Mouse (Mus musculus) kidney, postnatal 0 days (tissue): ENCODE data around the gene Supt7l. TPM values are rescaled to one million over a fixed set of nuclear protein-coding genes. Genes with fewer than 3 reads are reported as not detected.

Experiments
- ATAC-seq: fragments of 200-750 bp; cut with Nextera tagmentation; replicated peaks from 2 replicates; pipeline ENCODE4 v1.8.0; 2017; ENCODE audit warnings: low read depth, moderate number of reproducible peaks, moderate TSS enrichment, moderate library complexity; ENCODE audit not compliant: low FRiP score
- DNase-seq: peaks from one replicate; pipeline ENCODE4 v3.0.0-alpha.2; 2016; ENCODE audit warnings: low spot score
- H3K27ac ChIP-seq: fragments of 300-500 bp; sonication (generic); 2 replicates; pipeline ENCODE4 v1.5.1; 2014; ENCODE audit warnings: mild to moderate bottlenecking
- H3K27me3 ChIP-seq: fragments of 300-500 bp; sonication (generic); 2 replicates; pipeline ENCODE4 v1.6.1; 2014; ENCODE audit warnings: low read length, mixed read lengths; ENCODE audit not compliant: insufficient read depth
- H3K36me3 ChIP-seq: fragments of 300-500 bp; sonication (generic); 2 replicates; pipeline ENCODE4 v1.6.1; 2014; ENCODE audit warnings: low read length, mixed read lengths; ENCODE audit not compliant: insufficient read depth
- H3K4me1 ChIP-seq: fragments of 300-500 bp; sonication (generic); replicated peaks from 2 replicates; pipeline ENCODE4 v1.6.1; 2014; ENCODE audit warnings: antibody characterized with exemption, low read length, mixed read lengths; ENCODE audit not compliant: insufficient read depth
- H3K4me2 ChIP-seq: fragments of 300-500 bp; sonication (generic); 2 replicates; pipeline ENCODE4 v1.6.1; 2014; ENCODE audit warnings: mild to moderate bottlenecking, low read length, moderate library complexity, mixed read lengths
- H3K4me3 ChIP-seq: fragments of 300-500 bp; sonication (generic); replicated peaks from 2 replicates; pipeline ENCODE4 v1.5.1; 2014; ENCODE audit warnings: low read depth, low read length
- H3K9ac ChIP-seq: fragments of 300-500 bp; sonication (generic); 2 replicates; pipeline ENCODE4 v1.6.1; 2014; ENCODE audit warnings: low read depth, low read length
- H3K9me3 ChIP-seq: fragments of 300-500 bp; sonication (generic); replicated peaks from 2 replicates; pipeline ENCODE4 v1.6.1; 2016; ENCODE audit warnings: low read length, inconsistent platforms, mixed read lengths
- CTCF ChIP-seq: IDR thresholded peaks from 2 replicates; pipeline ENCODE4 v1.5.1; 2016; ENCODE audit warnings: antibody characterized with exemption, low read depth, mild to moderate bottlenecking, moderate library complexity
- WGBS: fragments of 180-500 bp; shearing (Covaris S2); extraction: QIAGEN DNeasy Blood & Tissue Kit; methylation state at CpG from one replicate; pipeline ENCODE4 v1.1.7; 2014; 5-methylcytosine and 5-hydroxymethylcytosine counted together
- polyA plus RNA-seq: library from polyadenylated mRNA; unstranded; fragments of >200 nt; fragmentation: Nextera tagmentation; extraction: Ambion mirVana; gene quantifications from 2 replicates; pipeline ENCODE4 v1.2.1, GENCODE M21; 2015

Supt7l gene
- polyA plus RNA-seq, 1 experiment from 2014 or later = 13.6 TPM

DNA sequence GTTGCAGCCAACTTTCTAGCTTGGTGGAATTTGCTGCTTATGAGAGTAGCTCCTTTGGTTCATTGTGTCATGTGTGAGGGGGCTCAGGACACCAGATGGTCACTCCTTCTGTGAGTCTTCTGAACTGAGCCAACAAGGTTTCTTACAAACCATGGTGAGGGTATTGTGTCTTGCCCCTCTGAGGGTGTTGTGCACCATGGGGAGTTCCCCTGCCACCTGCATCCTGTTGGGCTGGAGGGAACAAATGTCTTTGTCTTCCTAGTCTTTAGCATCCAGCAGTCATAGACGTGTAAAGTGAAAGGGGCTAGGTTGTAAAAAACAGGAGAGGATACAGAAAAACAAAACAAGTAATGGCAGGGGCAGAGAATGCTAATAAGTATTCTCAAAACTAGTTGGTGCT is 31.8 kb upstream of the Supt7l start:
- Histone ChIP-seq H3K36me3 (peaks cover 19% of the 10 kb centered on the region; the same call in 1 of the 2 replicates), H3K9me3 (no peaks in the 10 kb centered on the region), H3K4me1 (0 out of 2 replicates have a peak, but pooled peaks cover 3% of the 10 kb centered on the region), H3K4me3 (no peak overlapping the region), H3K4me2 (no peak overlapping the region), H3K27me3 (no peaks in the 10 kb centered on the region), H3K9ac (no peak overlapping the region), H3K27ac (no peak overlapping the region)
- 47% methylated on average over 1 of the region's 1 CpGs for WGBS
- DNase-seq (no peak), ATAC-seq (no peak)
- TF ChIP-seq CTCF = no peak

DNA sequence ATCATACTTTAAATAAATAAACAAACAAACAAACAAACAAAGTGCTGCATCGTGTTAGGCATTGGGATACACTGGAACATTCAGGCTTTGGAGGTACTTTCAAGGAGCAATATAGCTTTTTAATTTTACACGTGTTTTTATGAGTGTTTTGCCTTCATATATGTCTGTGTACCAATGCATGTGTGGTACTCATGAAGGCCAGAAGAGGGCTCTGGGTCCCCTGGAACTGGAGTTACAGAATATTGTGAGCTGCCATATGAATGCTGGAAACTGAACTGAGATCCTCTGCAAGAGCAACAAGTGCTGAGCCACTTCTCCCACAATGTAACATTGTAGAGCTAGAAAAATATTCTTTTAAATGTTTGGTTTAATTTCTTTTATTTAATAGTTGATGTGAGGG is 7.6 kb upstream of the Supt7l start:
- Histone ChIP-seq H3K4me1 (no peaks in the 10 kb centered on the region), H3K4me2 (no peak overlapping the region), H3K27me3 (no peaks in the 10 kb centered on the region), H3K9ac (no peak overlapping the region), H3K9me3 (no peaks in the 10 kb centered on the region), H3K36me3 (peaks cover 46% of the 10 kb centered on the region), H3K4me3 (no peak overlapping the region), H3K27ac (no peak overlapping the region)
- 87% methylated on average over 2 of the region's 2 CpGs for WGBS
- no peak for ATAC-seq
- no peak for DNase-seq
- TF ChIP-seq CTCF = no peak

DNA sequence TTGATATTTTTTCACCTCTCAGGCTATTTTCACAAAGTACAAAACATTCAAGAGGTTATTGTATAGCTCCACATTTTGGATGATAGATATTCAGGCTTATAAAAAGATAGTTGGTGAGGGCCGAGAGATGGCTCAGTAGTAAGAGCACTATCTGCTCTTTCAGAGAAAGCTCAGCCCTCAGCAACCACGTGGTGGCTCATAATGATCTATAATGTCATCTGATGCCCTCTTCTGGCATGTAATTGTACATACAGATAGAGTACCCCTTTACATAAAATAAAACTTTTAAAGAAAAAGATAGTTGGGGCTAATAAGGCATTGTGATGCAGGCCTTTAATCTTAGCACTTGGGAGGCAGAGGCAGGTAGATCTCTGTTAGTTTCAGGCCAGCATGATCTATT is 953 bp upstream of the Supt7l start:
- H3K4me3 ChIP-seq = no peak overlapping the region
- H3K36me3 ChIP-seq = peaks cover 36% of the 10 kb centered on the region
- peak; percentile 15; the same call in 1 of the 2 replicates for TF ChIP-seq CTCF
- H3K9ac ChIP-seq = no peak overlapping the region
- no peak overlapping the region for H3K27ac ChIP-seq
- no peak overlapping the region for H3K4me2 ChIP-seq
- WGBS = 52% methylated on average over 2 of the region's 2 CpGs
- ATAC-seq (no peak), DNase-seq (no peak)
- H3K4me1 ChIP-seq = peaks cover 14% of the 10 kb centered on the region
- no peaks in the 10 kb centered on the region for H3K27me3 ChIP-seq
- no peaks in the 10 kb centered on the region for H3K9me3 ChIP-seq

DNA sequence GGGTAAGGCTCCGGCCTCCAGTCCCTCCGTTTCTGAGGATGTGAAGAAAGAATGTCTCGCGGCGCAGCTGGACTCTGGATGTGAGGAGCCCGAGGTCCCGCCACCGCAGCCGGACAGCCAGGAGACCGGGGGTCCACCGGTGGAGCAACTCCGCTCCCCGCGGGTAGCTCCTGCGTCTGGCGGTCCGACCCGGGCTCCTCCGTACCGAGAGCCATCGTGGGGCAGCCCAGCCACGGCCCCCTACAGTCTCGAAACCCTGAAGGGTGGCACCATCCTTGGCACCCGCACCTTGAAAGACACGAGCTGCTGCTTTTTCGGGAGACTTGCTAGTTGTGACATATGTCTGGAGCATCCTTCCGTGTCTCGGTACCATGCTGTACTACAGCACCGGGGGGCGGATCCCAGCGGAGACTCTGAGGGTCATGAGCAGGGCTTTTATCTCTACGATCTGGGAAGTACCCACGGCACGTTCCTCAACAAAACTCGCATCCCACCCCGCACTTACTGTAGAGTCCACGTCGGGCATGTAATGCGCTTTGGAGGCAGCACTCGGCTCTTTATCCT is 408 bp downstream of the Supt7l start:
- peaks cover 31% of the 10 kb centered on the region for H3K36me3 ChIP-seq
- peak overlapping the region; percentile 94 for H3K4me3 ChIP-seq
- H3K9ac ChIP-seq = peak overlapping the region; percentile 88
- no peaks in the 10 kb centered on the region for H3K9me3 ChIP-seq
- peak overlapping the region; percentile 95 for H3K4me2 ChIP-seq
- TF ChIP-seq CTCF = no peak
- ATAC-seq (peak; percentile 40; the same call in 1 of the 2 replicates), DNase-seq (no peak)
- 3% methylated on average over 40 of the region's 40 CpGs for WGBS
- peak overlapping the region; percentile 85 for H3K27ac ChIP-seq
- H3K4me1 ChIP-seq = peaks cover 14% of the 10 kb centered on the region
- no peaks in the 10 kb centered on the region for H3K27me3 ChIP-seq

DNA sequence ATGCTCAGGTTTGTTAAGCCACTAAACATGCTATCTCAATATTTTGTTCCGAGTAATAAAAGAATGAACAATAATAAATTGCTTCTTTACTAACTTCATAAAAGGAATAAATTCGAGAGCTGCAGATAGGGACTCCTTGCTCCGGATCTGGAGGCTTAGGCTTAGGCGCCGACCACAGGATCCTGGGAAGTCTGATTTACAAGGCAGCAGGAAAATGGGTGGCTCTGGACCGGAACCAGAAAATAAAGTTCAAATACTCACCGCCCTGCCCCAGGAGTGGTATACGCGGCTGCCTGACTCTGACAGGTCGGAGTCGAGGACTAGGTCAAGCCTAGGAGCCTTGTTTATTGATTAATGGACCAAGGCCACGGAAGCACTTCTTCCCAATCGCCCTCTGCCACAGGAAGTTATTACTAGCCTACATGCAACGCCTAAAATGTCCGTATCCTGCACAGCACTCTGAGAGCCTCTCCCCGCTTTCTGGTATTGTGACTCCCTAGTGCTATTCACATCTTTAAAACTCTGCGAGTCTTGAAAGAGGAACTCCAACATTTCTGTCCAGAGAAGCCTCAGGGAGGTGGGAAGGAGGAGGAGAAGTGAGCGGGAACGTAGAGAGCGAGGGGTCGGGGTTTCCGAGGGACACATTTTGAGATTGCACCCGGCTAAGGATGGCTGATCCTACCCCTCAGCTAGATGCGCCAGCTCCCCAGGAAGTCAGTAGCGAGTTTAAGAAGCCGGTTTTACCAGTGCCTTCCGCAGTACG is 1.1 kb downstream of the Supt7l start, which contains the start of gene Slc4a1ap:
TSS of gene Slc4a1ap (plus strand) at position 642 of the 763 bp plus-strand sequence.
- ATAC-seq = peak; percentile 89
- DNase-seq = peak; percentile 91
- no peaks in the 10 kb centered on the region for H3K27me3 ChIP-seq
- peaks cover 14% of the 10 kb centered on the region for H3K4me1 ChIP-seq
- peaks cover 28% of the 10 kb centered on the region for H3K36me3 ChIP-seq
- no peak for TF ChIP-seq CTCF
- peak within 1 kb of the TSS; percentile 88 for H3K9ac ChIP-seq
- WGBS = under 1% methylated on average over 28 of the region's 28 CpGs
- H3K4me2 ChIP-seq = peak within 1 kb of the TSS; percentile 95
- no peaks in the 10 kb centered on the region for H3K9me3 ChIP-seq
- H3K27ac ChIP-seq = peak within 1 kb of the TSS; percentile 85
- H3K4me3 ChIP-seq = peak within 1 kb of the TSS; percentile 94

DNA sequence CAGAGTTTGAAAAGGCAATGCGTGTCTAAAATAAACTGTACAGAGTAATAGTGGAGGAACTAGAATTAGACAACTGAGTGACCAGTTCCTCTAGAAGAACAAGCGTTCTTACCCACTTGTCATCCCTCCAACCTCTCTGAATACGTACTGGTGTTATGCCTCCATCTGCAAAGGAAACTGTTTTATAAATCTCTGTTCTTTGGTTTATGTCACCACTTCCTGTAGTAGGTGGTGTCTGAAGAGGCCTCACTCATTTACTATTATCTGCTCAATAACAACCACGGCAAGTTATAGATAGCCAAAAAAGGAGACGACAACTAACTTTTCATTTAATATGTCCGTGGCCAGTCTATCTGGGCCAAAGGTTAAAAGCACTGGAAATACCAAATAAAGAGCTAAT is 7.1 kb downstream of the Supt7l start:
- no peak for DNase-seq
- Histone ChIP-seq H3K4me1 (0 out of 2 replicates have a peak, but pooled peaks cover under 1% of the 10 kb centered on the region), H3K36me3 (peaks cover 43% of the 10 kb centered on the region), H3K4me2 (no peak overlapping the region), H3K27ac (no peak overlapping the region), H3K4me3 (no peak overlapping the region), H3K9me3 (no peaks in the 10 kb centered on the region), H3K9ac (no peak overlapping the region), H3K27me3 (no peaks in the 10 kb centered on the region)
- 90% methylated on average over 6 of the region's 6 CpGs for WGBS
- no peak for ATAC-seq
- no peak for TF ChIP-seq CTCF
